Mouse (Mus musculus) erythroblast, embryonic 14.5 days (primary cell): Measurements from ENCODE around the gene Tnfrsf19. TPM values are rescaled to one million over a fixed set of nuclear protein-coding genes. Genes with fewer than 3 reads are reported as not detected.
A peak's percentile ranks its signal among the peaks of the same experiment; 100 is the strongest.

Experiments used
- H3K27me3 ChIP-seq: 2 replicates; pipeline ENCODE4 v1.6.1; 2012; ENCODE audit warnings: inconsistent platforms; ENCODE audit not compliant: control insufficient read depth
- H3K36me3 ChIP-seq: 2 replicates; pipeline ENCODE4 v1.6.1; 2012; ENCODE audit warnings: mild to moderate bottlenecking, inconsistent platforms; ENCODE audit not compliant: control insufficient read depth
- H3K4me1 ChIP-seq: 2 replicates; pipeline ENCODE4 v1.6.1; 2012; ENCODE audit warnings: inconsistent platforms; ENCODE audit not compliant: control insufficient read depth
- H3K4me3 ChIP-seq: replicated peaks from 2 replicates; pipeline ENCODE3; 2012; ENCODE audit warnings: moderate library complexity, mild to moderate bottlenecking, inconsistent platforms
- H3K9me3 ChIP-seq: 2 replicates; pipeline ENCODE4 v1.6.1; 2012; ENCODE audit warnings: low read length, inconsistent platforms, mixed read lengths; ENCODE audit not compliant: control insufficient read depth
- GATA1 ChIP-seq: IDR thresholded peaks from 2 replicates; pipeline ENCODE4 v1.6.1; 2012; ENCODE audit warnings: low read length, inconsistent platforms, mixed read lengths
- TAL1 ChIP-seq: IDR thresholded peaks from 3 replicates; pipeline ENCODE4 v1.6.1; 2012; ENCODE audit warnings: low read length, inconsistent platforms, mixed read lengths
- polyA plus RNA-seq: library from polyadenylated mRNA; stranded (reverse); fragments of >175 nt; gene quantifications from 2 replicates; pipeline ENCODE4 v1.2.3, GENCODE M21; 2012

The Tnfrsf19 gene
- not detected in 2 replicates for polyA plus RNA-seq

GRCm38 (mm10) chr14:61046091-61046681 lies at the start of gene Tnfrsf19:
Gene Tnfrsf19 (minus strand): TSS chr14:61046490.
- TF ChIP-seq GATA1 (no peak), TAL1 (no peak)
- Histone ChIP-seq H3K9me3 (no peaks in the 10 kb centered on the region), H3K4me3 (peak within 1 kb of the TSS; percentile 32), H3K27me3 (peaks cover 30% of the 10 kb centered on the region), H3K4me1 (no peaks in the 10 kb centered on the region), H3K36me3 (no peaks in the 10 kb centered on the region)

- Histone ChIP-seq H3K4me1 (no peaks in the 10 kb centered on the region), H3K9me3 (no peaks in the 10 kb centered on the region), H3K27me3 (no peaks in the 10 kb centered on the region), H3K4me3 (no peak overlapping the region), H3K36me3 (no peaks in the 10 kb centered on the region)
- TF ChIP-seq TAL1: no peak
- no peak for TF ChIP-seq GATA1
Observed at GRCm38 (mm10) chr14:61092073-61092472, 45.8 kb upstream of the Tnfrsf19 start.

GRCm38 (mm10) chr14:61090955-61091354 lies 44.7 kb upstream of the Tnfrsf19 start:
- no peak overlapping the region for H3K4me3 ChIP-seq
- TF ChIP-seq GATA1: no peak
- no peak for TF ChIP-seq TAL1
- H3K27me3 ChIP-seq: no peaks in the 10 kb centered on the region
- H3K4me1 ChIP-seq: no peaks in the 10 kb centered on the region
- no peaks in the 10 kb centered on the region for H3K9me3 ChIP-seq
- no peaks in the 10 kb centered on the region for H3K36me3 ChIP-seq

GRCm38 (mm10) chr14:61088187-61088586 lies 41.9 kb upstream of the Tnfrsf19 start:
- no peaks in the 10 kb centered on the region for H3K4me1 ChIP-seq
- H3K27me3 ChIP-seq: no peaks in the 10 kb centered on the region
- H3K36me3 ChIP-seq: no peaks in the 10 kb centered on the region
- H3K4me3 ChIP-seq: no peak overlapping the region
- TF ChIP-seq TAL1 (no peak), GATA1 (no peak)
- no peaks in the 10 kb centered on the region for H3K9me3 ChIP-seq

DNA sequence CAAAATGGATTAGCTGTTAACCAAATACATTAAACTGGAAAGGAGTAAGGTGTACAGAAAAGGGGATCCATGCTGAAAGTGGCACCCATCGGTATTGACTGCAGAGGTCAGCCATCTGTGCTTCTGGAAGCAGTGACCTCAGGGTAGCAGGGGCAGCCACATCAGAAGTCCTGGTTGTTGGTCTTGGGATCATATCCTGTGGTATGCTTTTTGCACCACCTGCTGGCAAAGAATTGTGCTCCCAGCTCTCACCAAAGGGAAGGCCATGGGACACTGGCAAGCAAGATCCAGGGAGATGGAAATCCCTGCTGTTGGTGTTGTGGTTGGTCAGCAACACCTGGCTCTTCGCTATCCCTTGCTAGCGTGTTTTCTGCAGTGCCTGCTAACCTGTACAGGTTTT lies 39.0 kb upstream of the Tnfrsf19 start:
- TF ChIP-seq TAL1: no peak
- TF ChIP-seq GATA1: no peak
- H3K27me3 ChIP-seq: no peaks in the 10 kb centered on the region
- H3K9me3 ChIP-seq: no peaks in the 10 kb centered on the region
- no peak overlapping the region for H3K4me3 ChIP-seq
- H3K4me1 ChIP-seq: no peaks in the 10 kb centered on the region
- H3K36me3 ChIP-seq: no peaks in the 10 kb centered on the region

- Histone ChIP-seq H3K4me1 (no peaks in the 10 kb centered on the region), H3K9me3 (no peaks in the 10 kb centered on the region), H3K27me3 (no peaks in the 10 kb centered on the region), H3K4me3 (no peak overlapping the region), H3K36me3 (no peaks in the 10 kb centered on the region)
- TF ChIP-seq TAL1: no peak
- TF ChIP-seq GATA1: no peak
Observed at GRCm38 (mm10) chr14:61069555-61069954, 23.3 kb upstream of the Tnfrsf19 start.

DNA sequence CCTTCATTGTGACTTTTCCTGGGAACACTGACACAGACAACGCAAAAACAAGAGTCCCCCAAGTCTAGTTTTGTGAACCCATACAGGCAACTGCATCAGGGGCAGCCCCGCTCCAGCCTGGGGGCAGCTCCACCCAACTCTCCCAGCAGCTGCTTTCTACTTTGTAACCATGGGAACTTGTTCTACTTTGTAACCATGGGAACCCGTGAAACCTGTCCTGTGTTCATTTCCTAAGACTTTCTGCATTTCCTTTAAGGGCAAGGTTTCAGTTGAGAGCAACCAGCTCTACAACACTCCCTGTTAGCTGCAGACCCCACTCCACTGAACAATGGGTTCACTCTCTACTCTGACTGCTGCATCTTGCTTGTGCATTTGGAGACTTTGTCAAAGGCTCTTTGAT lies 15.4 kb upstream of the Tnfrsf19 start:
- Histone ChIP-seq H3K4me3 (no peak overlapping the region), H3K27me3 (peaks cover 14% of the 10 kb centered on the region), H3K4me1 (no peaks in the 10 kb centered on the region), H3K36me3 (no peaks in the 10 kb centered on the region), H3K9me3 (no peaks in the 10 kb centered on the region)
- TF ChIP-seq TAL1: no peak
- TF ChIP-seq GATA1: no peak

- peaks cover 24% of the 10 kb centered on the region for H3K27me3 ChIP-seq
- no peak overlapping the region for H3K4me3 ChIP-seq
- H3K36me3 ChIP-seq: no peaks in the 10 kb centered on the region
- no peak for TF ChIP-seq GATA1
- TF ChIP-seq TAL1: no peak
- H3K9me3 ChIP-seq: no peaks in the 10 kb centered on the region
- no peaks in the 10 kb centered on the region for H3K4me1 ChIP-seq
Observed at GRCm38 (mm10) chr14:61059316-61059945, 13.1 kb upstream of the Tnfrsf19 start.

- no peaks in the 10 kb centered on the region for H3K4me1 ChIP-seq
Observed at GRCm38 (mm10) chr14:61056962-61057361, 10.7 kb upstream of the Tnfrsf19 start.

More at GRCm38 (mm10) chr14:61056962-61057361, 10.7 kb upstream of the Tnfrsf19 start:
- Histone ChIP-seq H3K36me3 (no peaks in the 10 kb centered on the region), H3K4me3 (no peak overlapping the region), H3K27me3 (peaks cover 24% of the 10 kb centered on the region), H3K9me3 (no peaks in the 10 kb centered on the region)
- TF ChIP-seq TAL1 (no peak), GATA1 (no peak)
